Mouse (Mus musculus) neural tube, embryonic 11.5 days (tissue): ENCODE results near the gene Ap1s1. TPM values are rescaled to one million over a fixed set of nuclear protein-coding genes. Genes with fewer than 3 reads are reported as not detected.

Experiments used
- ATAC-seq: fragments of 200-750 bp; cut with Nextera tagmentation; 2 replicates; pipeline ENCODE4 v1.8.0; 2017; ENCODE audit warnings: moderate number of reproducible peaks, mild to moderate bottlenecking, moderate TSS enrichment, moderate library complexity; ENCODE audit not compliant: insufficient read depth, low FRiP score, low TSS enrichment
- DNase-seq: peaks from one replicate; pipeline ENCODE4 v3.0.0-alpha.2; 2015; ENCODE audit warnings: low spot score
- H3K27ac ChIP-seq: fragments of 300-500 bp; sonication (generic); 2 replicates; pipeline ENCODE4 v1.5.1; 2014; ENCODE audit warnings: low read depth, mild to moderate bottlenecking, low read length
- H3K27me3 ChIP-seq: fragments of 300-500 bp; sonication (generic); 2 replicates; pipeline ENCODE4 v1.6.1; 2014; ENCODE audit warnings: mild to moderate bottlenecking, low read length, mixed read lengths; ENCODE audit not compliant: control insufficient read depth, insufficient read depth
- H3K36me3 ChIP-seq: fragments of 300-500 bp; sonication (generic); 2 replicates; pipeline ENCODE4 v1.6.1; 2014; ENCODE audit warnings: mild to moderate bottlenecking, low read length, moderate library complexity, mixed read lengths; ENCODE audit not compliant: control insufficient read depth, insufficient read depth
- H3K4me1 ChIP-seq: fragments of 300-500 bp; sonication (generic); 2 replicates; pipeline ENCODE4 v1.6.1; 2014; ENCODE audit warnings: low read length, mixed read lengths; ENCODE audit not compliant: control insufficient read depth, insufficient read depth
- H3K4me2 ChIP-seq: fragments of 300-500 bp; sonication (generic); 2 replicates; pipeline ENCODE4 v1.6.1; 2014; ENCODE audit warnings: low read depth, mild to moderate bottlenecking, moderate library complexity
- H3K4me3 ChIP-seq: fragments of 300-500 bp; sonication (generic); 2 replicates; pipeline ENCODE4 v1.5.1; 2014; ENCODE audit warnings: low read depth, low read length
- H3K9ac ChIP-seq: fragments of 300-500 bp; sonication (generic); 2 replicates; pipeline ENCODE4 v1.6.1; 2014; ENCODE audit warnings: mild to moderate bottlenecking, low read length
- H3K9me3 ChIP-seq: fragments of 300-500 bp; sonication (generic); 2 replicates; pipeline ENCODE4 v1.6.1; 2016; ENCODE audit warnings: low read length; ENCODE audit not compliant: control insufficient read depth
- WGBS: fragments of 180-500 bp; shearing (Covaris S2); extraction: QIAGEN DNeasy Blood & Tissue Kit; methylation state at CpG from one replicate; pipeline ENCODE4 v1.1.7; 2014; 5-methylcytosine and 5-hydroxymethylcytosine counted together
- polyA plus RNA-seq: library from polyadenylated mRNA; unstranded; fragments of >200 nt; fragmentation: Nextera tagmentation; extraction: Ambion mirVana; gene quantifications from 2 replicates; pipeline ENCODE4 v1.2.1, GENCODE M21; 2014

The Ap1s1 gene
- polyA plus RNA-seq, 1 experiment from 2014 or later = 166 TPM

DNA sequence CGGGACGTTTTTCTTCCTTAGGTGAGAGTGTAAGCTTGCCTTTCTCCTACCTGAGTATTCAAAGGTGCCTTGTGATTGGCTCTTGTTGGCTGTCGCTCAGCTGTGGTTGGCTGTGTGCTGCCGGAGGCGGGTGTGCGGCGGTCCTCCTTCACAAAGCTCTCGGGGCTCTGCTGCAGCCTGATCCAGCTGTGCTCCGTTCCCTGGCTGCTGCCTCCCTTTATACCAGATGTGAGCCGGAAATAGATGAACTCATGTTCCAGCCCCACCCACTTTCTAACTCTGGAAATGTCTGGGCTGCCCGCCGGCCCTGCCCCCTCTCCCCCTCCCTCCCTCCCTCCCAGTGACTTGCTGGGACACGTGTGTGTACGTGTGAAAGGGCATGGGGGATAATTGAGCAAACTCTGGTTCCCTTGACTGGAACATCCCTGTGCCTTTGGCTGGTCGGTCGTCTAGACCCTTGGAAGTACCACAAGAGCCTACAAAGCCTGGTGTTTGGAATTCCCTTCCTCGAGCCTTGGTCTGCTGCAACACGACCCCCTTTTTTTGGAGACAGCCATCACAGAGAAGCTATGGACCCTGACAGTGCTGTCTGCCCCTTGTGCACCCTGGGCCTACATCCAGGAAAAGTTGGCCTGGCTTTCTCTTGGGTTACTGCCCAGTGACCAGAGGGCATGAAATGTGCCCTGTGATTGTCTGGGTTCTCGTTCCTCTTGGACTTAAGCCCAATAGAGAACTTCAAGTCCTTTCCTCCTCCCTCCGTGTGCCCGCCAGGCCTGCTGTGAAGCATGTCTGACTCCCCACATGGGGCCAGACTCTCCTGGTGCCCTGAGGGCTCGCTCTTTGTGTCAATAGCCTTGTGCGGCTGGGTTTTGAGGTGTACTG lies 26.4 kb upstream of the Ap1s1 start, which contains the start of gene Serpine1:
Serpine1 (minus strand) TSS at position 190 of the 882 bp plus-strand sequence.
- WGBS = 27% methylated on average over 23 of the region's 23 CpGs
- DNase-seq (peak; percentile 63), ATAC-seq (no peak)
- no peak within 1 kb of the TSS; the same call in 1 of the 2 replicates for H3K9ac ChIP-seq
- no peaks in the 10 kb centered on the region for H3K27me3 ChIP-seq
- H3K4me2 ChIP-seq = peak within 1 kb of the TSS; percentile 29; the same call in 1 of the 2 replicates
- H3K27ac ChIP-seq = no peak within 1 kb of the TSS
- no peak within 1 kb of the TSS for H3K4me3 ChIP-seq
- H3K4me1 ChIP-seq = no peaks in the 10 kb centered on the region
- no peaks in the 10 kb centered on the region for H3K36me3 ChIP-seq
- H3K9me3 ChIP-seq = no peaks in the 10 kb centered on the region

DNA sequence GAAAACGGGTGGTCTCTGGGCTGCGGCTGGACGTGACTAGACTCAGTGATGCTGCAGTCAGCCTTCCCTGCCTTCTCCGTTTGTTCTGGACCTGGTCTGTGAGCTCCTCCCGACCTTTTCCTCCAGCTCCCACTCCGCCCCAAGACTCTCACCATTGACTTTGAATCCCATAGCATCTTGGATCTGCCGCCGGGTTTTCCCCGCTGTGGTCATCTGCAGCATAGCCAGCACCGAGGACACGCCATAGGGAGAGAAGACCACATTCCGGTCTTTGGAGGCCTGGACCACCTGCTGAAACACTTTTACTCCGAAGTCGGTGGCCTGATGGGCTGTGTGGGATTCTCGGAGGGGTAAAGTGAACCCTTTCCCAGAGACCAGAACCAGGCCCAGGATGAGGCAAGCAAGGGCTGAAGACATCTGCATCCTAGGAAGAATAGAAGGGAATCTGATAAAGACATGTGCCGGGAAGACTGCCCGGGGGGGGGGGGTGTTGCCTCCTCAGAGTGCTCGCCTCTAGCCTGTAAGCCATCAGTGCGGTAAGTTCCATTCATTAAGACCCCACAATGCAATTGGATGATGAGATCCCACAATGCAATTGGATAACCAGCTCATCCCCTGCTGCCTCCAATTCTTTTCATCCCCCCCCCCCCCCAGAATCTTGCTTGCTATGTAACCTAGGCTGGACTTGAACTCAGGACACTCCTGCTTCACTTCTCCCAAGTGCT lies 25.1 kb upstream of the Ap1s1 start:
- Histone ChIP-seq H3K9me3 (no peaks in the 10 kb centered on the region), H3K4me1 (no peaks in the 10 kb centered on the region), H3K27ac (no peak overlapping the region), H3K27me3 (no peaks in the 10 kb centered on the region), H3K9ac (no peak overlapping the region), H3K36me3 (no peaks in the 10 kb centered on the region), H3K4me2 (no peak overlapping the region), H3K4me3 (no peak overlapping the region)
- 85% methylated on average over 19 of the region's 19 CpGs for WGBS
- ATAC-seq (no peak), DNase-seq (no peak)

DNA sequence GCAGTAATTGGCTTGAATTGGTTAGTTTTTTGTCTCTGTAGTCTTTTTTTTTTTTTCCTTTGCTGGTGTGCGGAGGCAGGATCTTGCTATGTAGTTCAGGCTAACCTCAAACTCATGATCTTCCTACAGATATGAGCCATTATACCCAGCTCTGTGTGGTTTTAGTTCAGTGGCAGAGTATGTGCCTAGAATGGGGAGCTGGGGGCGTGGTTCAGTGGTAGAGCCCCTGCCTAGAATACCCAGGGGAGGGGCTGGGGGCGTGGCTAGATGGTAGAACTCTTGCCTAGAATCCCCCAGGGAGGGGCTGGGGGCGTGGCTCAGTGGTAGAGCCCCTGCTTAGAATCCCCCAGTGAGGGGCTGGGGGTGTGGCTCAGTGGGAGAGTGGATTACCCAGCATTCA lies 22.8 kb upstream of the Ap1s1 start:
- ATAC-seq = no peak
- 70% methylated on average over 4 of the region's 4 CpGs for WGBS

DNA sequence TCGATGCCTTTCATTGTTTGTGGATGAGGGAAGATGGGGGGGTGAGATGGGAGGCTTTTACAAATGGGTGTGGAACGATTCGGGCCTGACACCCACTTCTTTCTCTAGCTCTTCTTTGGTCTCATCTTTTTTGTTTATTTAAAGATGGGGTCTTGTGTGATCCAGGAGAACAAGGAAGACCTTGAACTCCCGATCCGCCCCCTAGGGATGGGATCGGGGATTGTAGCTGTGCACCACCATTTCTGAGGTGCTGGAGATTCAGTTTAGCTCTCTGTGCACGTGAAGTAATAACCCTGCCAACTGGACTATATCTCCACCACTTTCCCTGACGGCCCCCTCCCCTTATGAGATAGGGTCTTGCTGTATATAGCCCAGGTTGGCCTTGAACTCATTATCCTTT lies 20.0 kb upstream of the Ap1s1 start:
- H3K4me3 ChIP-seq = no peak overlapping the region
- H3K4me1 ChIP-seq = no peaks in the 10 kb centered on the region
- no peaks in the 10 kb centered on the region for H3K27me3 ChIP-seq
- H3K4me2 ChIP-seq = no peak overlapping the region
- 77% methylated on average over 8 of the region's 8 CpGs for WGBS
- H3K9ac ChIP-seq = no peak overlapping the region
- no peak overlapping the region for H3K27ac ChIP-seq
- no peaks in the 10 kb centered on the region for H3K9me3 ChIP-seq
- no peak for ATAC-seq
- no peaks in the 10 kb centered on the region for H3K36me3 ChIP-seq
- DNase-seq = no peak

More for the DNA sequence above, 22.8 kb upstream of the Ap1s1 start:
- Histone ChIP-seq H3K4me2 (no peak overlapping the region), H3K4me3 (no peak overlapping the region), H3K9ac (no peak overlapping the region), H3K9me3 (no peaks in the 10 kb centered on the region), H3K36me3 (no peaks in the 10 kb centered on the region), H3K27ac (no peak overlapping the region), H3K4me1 (no peaks in the 10 kb centered on the region), H3K27me3 (no peaks in the 10 kb centered on the region)
- DNase-seq = no peak

DNA sequence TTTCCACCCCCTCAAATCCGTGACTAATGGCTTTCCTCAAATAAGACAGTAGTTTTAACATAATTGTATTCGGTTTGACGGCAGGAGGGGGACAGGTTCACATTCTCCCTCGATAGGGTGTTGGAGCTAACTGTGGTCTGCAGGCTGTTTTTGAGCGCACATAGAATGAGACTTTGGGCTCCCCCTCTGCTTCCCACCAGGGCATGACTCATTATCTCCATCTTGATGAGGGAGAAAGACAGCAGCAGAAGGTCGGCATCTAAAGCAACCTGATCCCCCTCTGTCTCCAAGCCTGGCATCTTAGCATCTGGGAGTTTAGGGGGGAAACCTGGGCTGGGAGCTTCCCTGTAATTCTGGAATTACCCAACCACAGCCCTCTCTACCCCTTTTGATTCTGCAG lies 19.5 kb upstream of the Ap1s1 start:
- Histone ChIP-seq H3K27ac (no peak overlapping the region), H3K9ac (no peak overlapping the region), H3K4me1 (no peaks in the 10 kb centered on the region), H3K9me3 (no peaks in the 10 kb centered on the region), H3K4me3 (no peak overlapping the region), H3K36me3 (no peaks in the 10 kb centered on the region), H3K4me2 (no peak overlapping the region), H3K27me3 (no peaks in the 10 kb centered on the region)
- ATAC-seq (no peak), DNase-seq (no peak)
- WGBS = 71% methylated on average over 6 of the region's 6 CpGs

DNA sequence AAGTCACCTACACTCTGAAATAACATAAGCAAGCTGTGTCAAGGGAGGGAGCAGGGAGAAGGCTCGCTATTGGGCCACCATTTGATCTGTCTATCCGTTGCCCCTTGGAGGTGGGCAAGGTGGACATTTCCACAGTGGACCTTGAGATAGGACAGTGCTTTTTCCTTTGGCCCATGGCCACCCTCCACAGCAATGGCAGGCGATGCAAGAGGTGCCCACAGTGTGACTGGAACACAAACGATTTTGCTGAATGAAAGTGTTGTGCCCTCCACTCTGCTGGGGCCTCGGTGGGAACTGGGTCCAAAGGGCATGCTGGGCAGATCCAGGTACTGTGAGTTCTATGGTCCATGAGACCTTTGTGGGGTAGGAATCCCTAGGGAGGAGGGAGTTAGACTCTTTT lies 16.7 kb upstream of the Ap1s1 start:
- 87% methylated on average over 5 of the region's 5 CpGs for WGBS
- H3K4me1 ChIP-seq = no peaks in the 10 kb centered on the region
- no peak overlapping the region for H3K27ac ChIP-seq

GRCm38 (mm10) chr5:137061809-137062481 lies 16.0 kb upstream of the Ap1s1 start:
- ATAC-seq = no peak
- H3K4me3 ChIP-seq = no peak overlapping the region
- no peak for DNase-seq
- no peaks in the 10 kb centered on the region for H3K9me3 ChIP-seq
- 26% methylated on average over 11 of the region's 12 CpGs for WGBS
- no peak overlapping the region for H3K9ac ChIP-seq
- H3K27ac ChIP-seq = no peak overlapping the region
- H3K4me2 ChIP-seq = no peak overlapping the region
- no peaks in the 10 kb centered on the region for H3K36me3 ChIP-seq
- no peaks in the 10 kb centered on the region for H3K27me3 ChIP-seq
- no peaks in the 10 kb centered on the region for H3K4me1 ChIP-seq

More for the DNA sequence above, 16.7 kb upstream of the Ap1s1 start:
- Histone ChIP-seq H3K4me3 (no peak overlapping the region), H3K9ac (no peak overlapping the region), H3K9me3 (no peaks in the 10 kb centered on the region), H3K27me3 (no peaks in the 10 kb centered on the region), H3K4me2 (no peak overlapping the region), H3K36me3 (no peaks in the 10 kb centered on the region)
- ATAC-seq (no peak), DNase-seq (no peak)

DNA sequence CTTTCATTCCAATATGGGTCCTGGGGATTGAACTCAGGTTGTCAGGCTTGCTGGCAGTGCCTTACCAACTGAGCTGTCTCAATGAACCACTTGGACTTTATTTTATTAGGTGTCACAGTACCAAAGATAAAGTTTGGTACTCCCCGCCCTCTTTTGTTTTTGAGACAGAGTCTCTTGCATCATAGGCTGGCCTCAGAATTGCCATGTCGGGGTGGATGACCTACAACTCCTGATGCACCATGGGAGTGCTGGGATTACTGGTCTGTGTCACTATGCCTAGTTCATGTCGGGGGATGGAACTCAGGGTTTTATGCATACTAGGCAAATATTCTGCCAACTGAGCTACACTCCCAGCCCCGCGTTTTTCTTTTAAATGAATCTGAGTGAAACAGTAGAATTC lies 8.9 kb upstream of the Ap1s1 start:
- 89% methylated on average over 5 of the region's 5 CpGs for WGBS
- no peak overlapping the region for H3K27ac ChIP-seq
- no peak overlapping the region for H3K4me2 ChIP-seq
- no peak overlapping the region for H3K9ac ChIP-seq
- no peak overlapping the region for H3K4me3 ChIP-seq
- no peak for ATAC-seq
- no peaks in the 10 kb centered on the region for H3K36me3 ChIP-seq
- H3K27me3 ChIP-seq = no peaks in the 10 kb centered on the region
- H3K9me3 ChIP-seq = no peaks in the 10 kb centered on the region
- H3K4me1 ChIP-seq = no peaks in the 10 kb centered on the region
- DNase-seq = no peak
